Mouse (Mus musculus): Measurements from ENCODE around the gene Ran. TPM values are rescaled to one million over a fixed set of nuclear protein-coding genes. Genes with fewer than 3 reads are reported as not detected.

Ran gene
- 221 TPM for polyA plus RNA-seq (2017; shearing (Covaris generic))

GRCm38 (mm10) chr5:129019497-129020299 lies at the start of gene Ran:
Ran (plus strand) TSS chr5:129020069.

GRCm38 (mm10) chr5:129008412-129008826 lies 11.4 kb upstream of the Ran start, which contains the start of gene Stx2:
Stx2 (minus strand) TSS chr5:129008574.

Other genes with a start within 250 kb of the Ran start
- not detected for gene Rimbp2, start 66.6 kb upstream of the Ran start, polyA plus RNA-seq (2017; shearing (Covaris generic))
- 3.0 TPM for gene Stx2, start 11.5 kb upstream of the Ran start, polyA plus RNA-seq (2017; shearing (Covaris generic))
- gene Adgrd1, start 76.7 kb downstream of the Ran start, polyA plus RNA-seq (2017; shearing (Covaris generic)) = 1.2 TPM

Data from activated CD4-positive, CD25-positive, alpha-beta regulatory T cell, adult 9 weeks (primary cell).